Mouse (Mus musculus) lung, adult 2 months (tissue): ENCODE results near the gene Ubqlnl.

ENCODE experiments used
- CTCF ChIP-seq: fragments of 200-500 bp; IDR thresholded peaks from 2 replicates; pipeline ENCODE4 v1.5.1; 2011; ENCODE audit warnings: mild to moderate bottlenecking, low read length, control low read depth; ENCODE audit not compliant: insufficient read depth
- POLR2A ChIP-seq: fragments of 200-500 bp; IDR thresholded peaks from 2 replicates; pipeline ENCODE4 v1.6.1; 2011; ENCODE audit warnings: low read depth, mild to moderate bottlenecking, control low read depth, low read length, borderline replicate concordance; ENCODE audit errors: extremely low read depth

GRCm38 (mm10) chr7:104137305-104137704, 13.1 kb downstream of the Ubqlnl start, which contains the start of gene Olfr643:
- TF ChIP-seq CTCF = no peak
- TF ChIP-seq POLR2A = no peak
